8 mouse cellular contexts compared by ENCODE assay signal in the genomic region with DNA sequence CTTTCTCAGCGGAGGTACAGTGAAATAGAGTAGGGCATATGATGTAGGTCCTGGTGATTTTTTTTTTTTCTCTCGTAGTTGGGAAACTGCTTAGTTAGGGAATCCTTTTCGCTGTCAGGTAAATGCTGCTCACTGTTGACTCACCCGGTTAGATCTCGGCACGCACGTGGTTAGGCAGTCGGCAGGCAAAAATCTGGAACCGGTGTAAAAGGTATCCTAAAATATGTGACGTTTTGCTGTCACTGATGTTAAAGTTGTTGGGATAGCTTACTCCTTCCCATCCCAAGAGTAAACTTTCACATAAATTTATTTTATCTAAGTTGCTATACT. TPM values are rescaled to one million over a fixed set of nuclear protein-coding genes. Genes with fewer than 3 reads are reported as not detected.
A peak's percentile ranks its signal among the peaks of the same experiment; 100 is the strongest.
DNase-seq lines count a peak whose midpoint lies in the region; ATAC-seq lines count a peak whose summit lies in the region.

No protein-coding gene starts in this region.

- H3K36me3 ChIP-seq in intestine, embryonic 16.5 days (ENCODE audit: control insufficient read depth, insufficient read depth, low read length): no peaks in the 10 kb centered on the region
- no peaks in the 10 kb centered on the region for H3K36me3 ChIP-seq in neural tube, embryonic 14.5 days (ENCODE audit: control insufficient read depth, insufficient read depth, low read length)

- H3K4me3 ChIP-seq in intestine, embryonic 16.5 days (ENCODE audit: low read length): peak overlapping the region; percentile 100
- peak overlapping the region; percentile 100 for H3K4me3 ChIP-seq in neural tube, embryonic 14.5 days (ENCODE audit: low read depth, low read length)

- peak overlapping the region; percentile 97 for H3K9ac ChIP-seq in intestine, embryonic 16.5 days (ENCODE audit: low read depth, low read length)
- H3K9ac ChIP-seq in neural tube, embryonic 14.5 days (replicated peaks; ENCODE audit: low read depth, low read length): peak overlapping the region; percentile 86

- no peaks in the 10 kb centered on the region for H3K27me3 ChIP-seq in intestine, embryonic 16.5 days (replicated peaks; ENCODE audit: control insufficient read depth, insufficient read depth, low read length)
- no peaks in the 10 kb centered on the region; the same call in 1 of the 2 replicates for H3K27me3 ChIP-seq in neural tube, embryonic 14.5 days (ENCODE audit: control insufficient read depth, insufficient read depth, low read length)

- no peak overlapping the region for H3K27ac ChIP-seq in intestine, embryonic 16.5 days (ENCODE audit: low read length)
- no peak overlapping the region for H3K27ac ChIP-seq in neural tube, embryonic 14.5 days (ENCODE audit: low read depth, low read length)

- peaks cover 2% of the 10 kb centered on the region for H3K4me1 ChIP-seq in intestine, embryonic 16.5 days (ENCODE audit: control insufficient read depth, insufficient read depth, low read length)
- peaks cover 15% of the 10 kb centered on the region for H3K4me1 ChIP-seq in neural tube, embryonic 14.5 days (ENCODE audit: control insufficient read depth, insufficient read depth, low read length)

- peak overlapping the region; percentile 67 for H3K4me2 ChIP-seq in intestine, embryonic 16.5 days (ENCODE audit: low read depth, low read length)
- peak overlapping the region; percentile 70 for H3K4me2 ChIP-seq in neural tube, embryonic 14.5 days (ENCODE audit: low read depth, low read length)

- DNase-seq in adrenal gland, adult 2 months: peak; percentile 34
- DNase-seq in adrenal gland, postnatal 25 days: no peak
- peak; percentile 11 to 26 for DNase-seq in spleen, postnatal 10 days (ENCODE audit: low spot score in 2 of 2)
- DNase-seq in spleen, adult 18-20 months: no peak
- no peak for DNase-seq in layer of hippocampus, adult 8-10 months (ENCODE audit: low spot score in 2 of 2)
- no peak for DNase-seq in gastrocnemius, postnatal 36 days

- WGBS in intestine, embryonic 16.5 days: 0% methylated on average over 10 of the region's 10 CpGs
- under 1% methylated on average over 10 of the region's 10 CpGs for WGBS in neural tube, embryonic 14.5 days

- H3K9me3 ChIP-seq in intestine, embryonic 16.5 days (ENCODE audit: control insufficient read depth, low read length): no peaks in the 10 kb centered on the region
- H3K9me3 ChIP-seq in neural tube, embryonic 14.5 days (ENCODE audit: control insufficient read depth, low read length): no peaks in the 10 kb centered on the region

- no peak for ATAC-seq in intestine, embryonic 16.5 days
- ATAC-seq in neural tube, embryonic 14.5 days (ENCODE audit: low read depth): no peak

- intact Hi-C loops in gastrocnemius, postnatal 36 days (cut with DNase I): no loop called here

RNA-seq across cellular contexts. Expression of a gene that starts 1.3 kb away (rescaled TPM):
- 10 to 100 TPM; 39.7 to 86.2 TPM for total RNA-seq in adrenal gland, adult 2 months (2021)
- polyA plus RNA-seq in adrenal gland, adult 2 months (2012; rRNA removed): 2.7 and 3.7 TPM in 2 replicates
- 45.4 and 46.7 TPM in 2 replicates for total RNA-seq in adrenal gland, postnatal 25 days (2021)
- 60.0 and 65.2 TPM in 2 replicates for polyA plus RNA-seq in intestine, embryonic 16.5 days (2015; fragmentation: Nextera tagmentation; extraction: Ambion mirVana)
- polyA plus RNA-seq in neural tube, embryonic 14.5 days (2014; fragmentation: Nextera tagmentation; extraction: Ambion mirVana): 50.9 and 53.1 TPM in 2 replicates
- total RNA-seq in layer of hippocampus, adult 8-10 months (2022): 10 to 100 TPM; 28.2 to 36.9 (median 32.6) TPM
- total RNA-seq in gastrocnemius, postnatal 36 days (2021): 10 to 100 TPM; 20.3 to 31.9 TPM

RNA-seq across cellular contexts. Expression of a gene that starts 56.1 kb away (rescaled TPM):
- total RNA-seq in adrenal gland, adult 2 months (2021): under 1 TPM in 1 of 2 experiments, not detected in 1; 0.07 TPM
- 0.08 TPM in 1 of 2 replicates, not detected in the other for polyA plus RNA-seq in adrenal gland, adult 2 months (2012; rRNA removed)
- 0.09 TPM in 1 of 2 replicates, not detected in the other for total RNA-seq in adrenal gland, postnatal 25 days (2021)
- 0.27 and 0.45 TPM in 2 replicates for polyA plus RNA-seq in intestine, embryonic 16.5 days (2015; fragmentation: Nextera tagmentation; extraction: Ambion mirVana)
- 0.36 and 1.2 TPM in 2 replicates for polyA plus RNA-seq in neural tube, embryonic 14.5 days (2014; fragmentation: Nextera tagmentation; extraction: Ambion mirVana)
- total RNA-seq in layer of hippocampus, adult 8-10 months (2022): 1 to 10 TPM; 2.3 to 5.6 (median 2.5) TPM
- 1 to 10 TPM; 2.4 to 2.6 TPM for total RNA-seq in gastrocnemius, postnatal 36 days (2021)

Comparison
In these comparisons a context has a peak if more than half of its experiments do, and no peak if none do; other contexts are left out.
1. DNase-seq: peak in adrenal gland, adult 2 months (single experiment) and spleen, postnatal 10 days (2 of 2); none in adrenal gland, postnatal 25 days (single experiment), spleen, adult 18-20 months (0 of 2), layer of hippocampus, adult 8-10 months (0 of 2) and gastrocnemius, postnatal 36 days (0 of 2).